Mouse (Mus musculus) thymus, adult 18-20 months (tissue): ENCODE results near the gene Lrrc4c.

Experiments used
- DNase-seq, 2 experiments: peaks; one replicate each; pipeline ENCODE4 v3.0.0; 2022; ENCODE audit warnings: mixed read lengths in 2 of 2

Gene Lrrc4c

GRCm38 (mm10) chr2:96876062-96876461, 558.1 kb downstream of the Lrrc4c start:
- DNase-seq, result no peak

GRCm38 (mm10) chr2:96949531-96949930, 631.6 kb downstream of the Lrrc4c start:
- no peak for DNase-seq

- DNase-seq, result no peak
Observed at GRCm38 (mm10) chr2:96999521-96999920, 681.6 kb downstream of the Lrrc4c start.

- DNase-seq, result no peak
Observed at GRCm38 (mm10) chr2:97018319-97018718, 700.4 kb downstream of the Lrrc4c start.

GRCm38 (mm10) chr2:97026991-97027390, 709.0 kb downstream of the Lrrc4c start:
- DNase-seq, result no peak

- no peak for DNase-seq
Observed at GRCm38 (mm10) chr2:97027585-97027984, 709.6 kb downstream of the Lrrc4c start.

DNA sequence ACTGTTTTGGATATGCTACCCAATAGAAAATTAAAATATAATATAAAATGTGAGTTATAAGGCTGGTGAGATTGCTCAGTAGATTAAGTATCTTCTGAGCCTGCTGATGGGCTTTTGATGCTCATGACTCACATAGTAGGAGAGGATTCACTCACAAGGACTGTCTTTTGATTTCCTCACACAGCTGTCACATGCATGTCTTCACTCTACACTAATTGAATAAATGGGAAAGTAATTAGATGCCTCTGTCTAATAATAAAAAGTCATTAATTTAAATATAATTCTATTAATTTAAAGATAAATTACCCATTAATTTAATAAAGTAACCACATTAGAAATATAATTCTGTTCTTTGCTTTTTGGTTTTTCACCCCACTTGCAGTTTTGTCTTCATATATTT, 718.4 kb downstream of the Lrrc4c start:
- no peak for DNase-seq

- DNase-seq, result no peak
Observed at GRCm38 (mm10) chr2:97037024-97037814, 719.2 kb downstream of the Lrrc4c start.

DNA sequence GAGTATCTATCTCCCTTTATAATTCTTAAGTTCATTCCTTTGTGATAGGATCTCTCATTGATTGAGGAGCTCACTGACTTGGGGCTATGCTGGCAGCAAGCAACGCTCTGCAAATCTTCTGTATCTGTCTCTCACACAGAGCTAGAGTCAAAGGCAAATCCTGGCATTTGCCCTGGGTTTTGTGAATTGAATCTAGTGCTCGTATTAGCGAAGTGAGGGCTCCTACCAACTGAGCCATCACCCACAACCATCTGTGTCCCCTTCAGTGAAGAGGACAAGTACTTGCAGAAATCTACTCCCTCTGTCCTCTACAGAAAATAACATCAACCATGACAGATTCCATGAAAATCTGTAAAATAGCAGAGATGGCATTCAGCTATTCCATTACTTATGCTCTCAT, 726.0 kb downstream of the Lrrc4c start:
- no peak for DNase-seq

GRCm38 (mm10) chr2:97045628-97046027, 727.7 kb downstream of the Lrrc4c start:
- DNase-seq, result no peak

DNA sequence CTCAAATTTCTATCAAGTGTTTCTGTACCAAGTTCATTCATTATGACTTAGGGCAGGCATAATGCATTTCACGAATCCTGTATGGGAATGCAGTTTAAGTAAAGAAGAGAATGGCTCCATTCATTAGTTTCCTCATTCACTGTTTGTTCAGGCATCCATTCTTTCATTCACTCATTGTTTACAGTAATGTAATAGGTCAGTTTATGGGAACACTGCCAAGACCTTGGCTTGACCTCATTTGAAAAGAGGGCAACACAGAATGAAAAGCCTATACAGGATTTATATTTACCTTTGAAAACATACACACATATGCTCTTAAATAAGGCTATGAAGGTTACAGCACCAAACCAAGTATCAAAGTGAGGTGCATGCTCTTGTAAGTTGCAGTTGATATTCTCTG, 762.2 kb downstream of the Lrrc4c start:
- DNase-seq, result no peak

GRCm38 (mm10) chr2:97097965-97098364, 780.0 kb downstream of the Lrrc4c start:
- no peak for DNase-seq

DNA sequence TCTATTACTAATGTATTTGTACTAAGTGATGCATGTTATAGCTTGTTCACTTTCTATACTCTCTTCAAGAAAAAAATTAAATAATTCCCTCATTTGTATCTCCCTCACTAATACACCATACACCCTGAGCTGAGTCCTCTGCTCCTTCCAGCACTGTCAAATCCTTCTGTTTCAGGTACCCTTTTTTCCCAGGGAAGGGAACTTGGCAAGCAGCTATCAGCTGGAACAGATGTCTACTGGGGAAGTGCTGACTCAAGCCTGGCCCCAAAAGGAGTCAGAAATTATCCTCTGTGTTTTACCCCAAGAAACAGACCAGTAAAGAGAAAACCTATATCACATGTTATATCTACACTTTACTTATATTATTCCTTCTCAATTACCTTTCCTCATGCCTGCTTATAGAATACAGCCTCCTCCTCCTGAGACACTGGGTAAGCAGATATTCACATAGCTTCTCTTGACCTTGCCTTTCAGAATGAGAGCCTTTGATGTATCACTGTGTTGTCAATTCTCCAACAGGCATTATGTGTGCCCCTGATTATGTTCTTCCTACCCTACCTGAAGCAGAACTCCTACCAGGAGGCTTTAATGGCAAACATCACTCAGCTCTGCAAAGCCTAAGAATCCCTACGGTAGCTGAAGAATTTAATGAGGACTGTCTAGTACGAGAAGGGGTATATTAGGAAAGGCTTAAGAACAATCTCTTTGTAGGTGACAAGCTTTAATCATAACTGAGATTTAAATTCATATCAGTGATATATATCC, 785.6 kb downstream of the Lrrc4c start:
- no peak for DNase-seq

- no peak for DNase-seq
Observed at GRCm38 (mm10) chr2:97124246-97124645, 806.3 kb downstream of the Lrrc4c start.

DNA sequence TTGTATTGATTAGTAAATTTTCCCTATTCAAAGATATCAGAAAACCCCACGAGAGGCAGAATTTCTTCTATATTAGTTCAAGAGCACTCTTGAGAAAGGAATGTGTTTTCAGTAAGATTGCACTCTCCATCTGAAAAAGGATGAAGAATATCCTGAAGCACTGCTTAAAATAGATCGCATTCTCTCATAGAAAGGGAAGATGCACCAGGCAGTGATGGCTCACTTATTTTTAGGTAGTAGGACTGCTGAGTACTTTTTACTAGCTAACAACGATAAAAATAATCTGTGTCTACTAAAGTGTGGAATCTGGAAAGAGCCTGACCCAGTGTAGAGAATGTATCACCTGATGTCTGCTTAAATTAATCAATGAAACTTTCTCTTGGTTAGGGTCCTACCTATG, 820.5 kb downstream of the Lrrc4c start:
- no peak for DNase-seq

- DNase-seq, result no peak
Observed at GRCm38 (mm10) chr2:97151626-97152194, 833.7 kb downstream of the Lrrc4c start.

DNA sequence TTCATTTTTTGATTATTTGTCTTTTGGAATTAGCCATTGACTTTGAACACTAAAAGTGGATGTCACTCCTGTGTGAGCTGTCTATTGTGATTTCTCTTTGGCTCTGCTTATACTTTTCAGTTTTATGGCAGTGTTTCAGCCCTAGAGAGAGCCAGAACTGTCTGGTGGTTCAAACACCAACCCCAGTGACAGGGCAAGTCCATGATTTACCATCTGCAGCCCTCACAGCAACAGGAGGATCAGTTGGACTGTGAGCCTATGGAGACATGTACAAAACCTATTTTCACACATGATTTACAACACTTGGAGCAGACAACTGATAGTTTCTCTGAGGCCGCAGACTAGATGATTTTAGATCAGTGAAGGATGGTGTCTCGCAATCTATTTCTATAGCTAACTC, 847.8 kb downstream of the Lrrc4c start:
- no peak for DNase-seq

- DNase-seq, result no peak
Observed at GRCm38 (mm10) chr2:97178399-97178798, 860.4 kb downstream of the Lrrc4c start.

GRCm38 (mm10) chr2:97196968-97197606, 879.1 kb downstream of the Lrrc4c start:
- DNase-seq, result no peak

GRCm38 (mm10) chr2:97232966-97233365, 915.0 kb downstream of the Lrrc4c start:
- no peak for DNase-seq

DNA sequence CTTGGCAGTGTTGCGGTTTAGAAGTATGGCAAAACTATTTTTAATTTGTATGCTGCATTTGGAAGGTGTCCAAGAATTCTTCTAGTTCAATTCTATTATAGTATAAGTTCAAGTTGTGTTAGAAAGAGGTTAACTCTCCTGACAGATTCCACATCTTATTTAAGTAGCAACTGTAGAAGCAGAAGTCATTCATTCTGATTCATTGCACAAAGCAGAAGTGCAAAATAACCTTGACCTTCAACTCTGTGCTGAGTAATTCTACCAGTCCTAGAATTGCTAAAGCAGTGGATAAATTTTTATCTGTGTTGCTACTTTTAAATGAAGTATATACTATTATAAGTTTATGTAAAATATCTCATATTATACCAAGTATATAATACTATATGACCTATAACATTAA, 916.1 kb downstream of the Lrrc4c start:
- DNase-seq, result no peak

GRCm38 (mm10) chr2:97274651-97275050, 956.7 kb downstream of the Lrrc4c start:
- no peak for DNase-seq

DNA sequence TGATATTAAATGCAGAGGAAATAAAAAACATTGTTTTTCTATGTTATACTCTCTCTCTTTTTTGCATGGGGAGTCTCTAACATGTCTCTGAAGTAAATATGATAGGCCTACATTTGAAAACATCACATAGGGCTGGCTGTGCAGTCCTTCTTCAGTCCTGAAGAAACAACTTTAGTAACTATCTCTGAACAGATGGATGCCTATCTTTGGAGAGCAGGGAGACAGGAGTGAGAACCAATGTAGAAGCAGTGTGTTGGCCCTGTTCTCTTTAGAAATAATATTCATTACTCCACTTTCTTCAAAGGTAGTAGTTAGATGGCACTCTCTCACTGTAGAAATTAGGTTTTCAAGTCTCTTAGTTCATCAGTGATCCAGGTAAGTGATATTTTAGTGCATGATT, 967.0 kb downstream of the Lrrc4c start:
- DNase-seq, result no peak
